Mouse (Mus musculus) urinary bladder, postnatal 4 days (tissue): ENCODE measurements around the gene Bmp3.

Source experiments
- DNase-seq, 2 experiments: peaks; one replicate each; pipeline ENCODE4 v3.0.0; 2021 to 2022; ENCODE audit warnings: low spot score in 2 of 2

The Bmp3 gene

GRCm38 (mm10) chr5:98854264-98854626, at the start of gene Bmp3:
TSS of gene Bmp3 (plus strand) at chr5:98854415.
- DNase-seq = peak; percentile 36 to 66

GRCm38 (mm10) chr5:98804761-98805160, 49.5 kb upstream of the Bmp3 start:
- DNase-seq = no peak

GRCm38 (mm10) chr5:98806492-98806891, 47.7 kb upstream of the Bmp3 start:
- DNase-seq = no peak

- no peak for DNase-seq
Measured at GRCm38 (mm10) chr5:98807022-98807421, 47.2 kb upstream of the Bmp3 start.

- DNase-seq = no peak
Measured at GRCm38 (mm10) chr5:98807953-98808352, 46.3 kb upstream of the Bmp3 start.

- DNase-seq = no peak
Measured at GRCm38 (mm10) chr5:98812380-98812779, 41.8 kb upstream of the Bmp3 start.

GRCm38 (mm10) chr5:98815269-98815668, 38.9 kb upstream of the Bmp3 start:
- DNase-seq = no peak

- no peak for DNase-seq
Measured at GRCm38 (mm10) chr5:98833760-98834159, 20.5 kb upstream of the Bmp3 start.

GRCm38 (mm10) chr5:98834300-98834699, 19.9 kb upstream of the Bmp3 start:
- DNase-seq = no peak

GRCm38 (mm10) chr5:98842600-98843310, 11.5 kb upstream of the Bmp3 start:
- DNase-seq = no peak

- no peak for DNase-seq
Measured at GRCm38 (mm10) chr5:98844664-98845063, 9.6 kb upstream of the Bmp3 start.

- peak; percentile 44 to 63 for DNase-seq
Measured at GRCm38 (mm10) chr5:98854627-98855564, 681 bp downstream of the Bmp3 start.

GRCm38 (mm10) chr5:98855741-98856140, 1.5 kb downstream of the Bmp3 start:
- DNase-seq = no peak

GRCm38 (mm10) chr5:98856356-98856755, 2.1 kb downstream of the Bmp3 start:
- DNase-seq = no peak

GRCm38 (mm10) chr5:98863891-98864290, 9.7 kb downstream of the Bmp3 start:
- DNase-seq = no peak

- no peak for DNase-seq
Measured at GRCm38 (mm10) chr5:98865146-98865545, 10.9 kb downstream of the Bmp3 start.

- no peak for DNase-seq
Measured at GRCm38 (mm10) chr5:98876056-98876455, 21.8 kb downstream of the Bmp3 start.

GRCm38 (mm10) chr5:98878891-98879290, 24.7 kb downstream of the Bmp3 start:
- peak in 1 of 2 experiments; percentile 66 for DNase-seq

GRCm38 (mm10) chr5:98882096-98882495, 27.9 kb downstream of the Bmp3 start:
- no peak for DNase-seq

GRCm38 (mm10) chr5:98890544-98891050, 36.4 kb downstream of the Bmp3 start:
- no peak for DNase-seq

- no peak for DNase-seq
Measured at GRCm38 (mm10) chr5:98894281-98894680, 40.1 kb downstream of the Bmp3 start.

GRCm38 (mm10) chr5:98897946-98898345, 43.7 kb downstream of the Bmp3 start:
- DNase-seq = no peak

GRCm38 (mm10) chr5:98900926-98901325, 46.7 kb downstream of the Bmp3 start:
- no peak for DNase-seq
